17 mouse cellular contexts compared by ENCODE assay signal in genomic region chr11:22269643-22270042, GRCm38 (mm10).
"Had no signal": no experiment of that assay in that cellular context is flagged by ENCODE, and none has a peak within 500 bp of the region (broad histone marks: within the 10 kb centered on the region; RNA-seq: fewer than 3 reads in every experiment).

No protein-coding gene starts in this region.

- H3K4me3 ChIP-seq: kidney, embryonic 15.5 days; left cerebral cortex, adult 2 months; limb, embryonic 10.5 days; megakaryocyte, embryonic 14.5 days; midbrain, embryonic 15.5 days; neural tube, embryonic 13.5 days had no signal

- H3K27me3 ChIP-seq: kidney, embryonic 15.5 days; megakaryocyte, embryonic 14.5 days; midbrain, embryonic 15.5 days; neural tube, embryonic 13.5 days had no signal

- ATAC-seq: intestine, embryonic 16.5 days had no signal

- H3K4me2 ChIP-seq: hindbrain, embryonic 14.5 days; kidney, embryonic 15.5 days; lung, embryonic 14.5 days; midbrain, embryonic 11.5 days; midbrain, embryonic 15.5 days; neural tube, embryonic 13.5 days had no signal

- H3K9me3 ChIP-seq: kidney, embryonic 15.5 days; limb, embryonic 10.5 days; midbrain, embryonic 15.5 days; neural tube, embryonic 13.5 days had no signal

- H3K36me3 ChIP-seq: kidney, embryonic 15.5 days; limb, embryonic 10.5 days; midbrain, embryonic 15.5 days; neural tube, embryonic 13.5 days had no signal

- H3K27ac ChIP-seq: hindbrain, embryonic 14.5 days; kidney, embryonic 15.5 days; left cerebral cortex, adult 2 months; limb, embryonic 10.5 days; macrophage; midbrain, embryonic 15.5 days; neural tube, embryonic 13.5 days had no signal

- H3K4me1 ChIP-seq: limb, embryonic 10.5 days; midbrain, embryonic 15.5 days had no signal

- H3K9ac ChIP-seq: hindbrain, embryonic 14.5 days; kidney, embryonic 15.5 days; lung, embryonic 14.5 days; midbrain, embryonic 15.5 days; neural tube, embryonic 13.5 days had no signal

- DNase-seq: kidney, postnatal 25 days; lung, embryonic 14.5 days; lung, postnatal 10 days; retina, postnatal 1 day; right cerebral cortex, postnatal 4 days; spleen, adult 18-20 months; thymus, postnatal 4 days had no signal
